Mouse (Mus musculus) Muller cell, postnatal 12 days (primary cell): ENCODE measurements around the gene Prss36.

ENCODE experiments used
- DNase-seq: peaks from one replicate; pipeline ENCODE4 v3.0.0-alpha.2; 2015; ENCODE audit errors: inconsistent ontology term

The Prss36 gene

DNA sequence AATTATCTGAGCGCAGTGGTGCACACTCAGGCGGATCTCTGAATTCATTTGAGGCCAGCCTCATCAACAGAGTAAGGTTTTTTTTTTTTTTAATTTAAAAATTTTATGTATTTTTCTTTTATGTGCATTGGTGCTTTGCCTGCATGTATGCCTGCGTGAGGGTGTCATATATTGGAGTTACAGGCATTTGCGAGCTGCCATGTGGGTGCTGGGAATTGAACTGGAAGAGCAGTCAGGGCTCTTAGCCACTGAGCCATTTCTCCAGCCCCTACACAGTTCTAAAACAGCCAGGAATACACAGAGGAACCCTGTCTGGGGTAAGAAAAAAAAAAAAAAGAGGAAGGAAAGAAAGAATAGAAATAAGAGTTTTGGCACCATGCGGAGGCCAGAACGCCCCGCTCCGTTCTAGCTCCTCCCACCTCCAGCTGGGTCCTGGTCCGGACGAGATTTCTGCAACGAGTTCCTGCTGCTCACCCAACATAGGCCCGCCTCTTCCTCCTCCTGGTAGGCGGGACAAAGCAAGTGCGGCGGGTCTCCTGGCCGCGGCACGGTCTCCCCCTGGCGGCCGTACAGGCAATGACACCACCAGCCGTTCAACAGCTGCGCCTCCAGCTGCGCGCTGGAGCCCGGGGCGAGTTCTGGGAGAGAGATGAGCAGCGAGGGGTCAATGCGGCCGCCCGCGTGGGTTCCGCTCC, 11.3 kb downstream of the Prss36 start:
- DNase-seq = peak; percentile 93

GRCm38 (mm10) chr7:127934075-127934474, 12.4 kb downstream of the Prss36 start:
- DNase-seq = no peak

GRCm38 (mm10) chr7:127932273-127933031, 14.1 kb downstream of the Prss36 start:
- DNase-seq = peak; percentile 40

DNA sequence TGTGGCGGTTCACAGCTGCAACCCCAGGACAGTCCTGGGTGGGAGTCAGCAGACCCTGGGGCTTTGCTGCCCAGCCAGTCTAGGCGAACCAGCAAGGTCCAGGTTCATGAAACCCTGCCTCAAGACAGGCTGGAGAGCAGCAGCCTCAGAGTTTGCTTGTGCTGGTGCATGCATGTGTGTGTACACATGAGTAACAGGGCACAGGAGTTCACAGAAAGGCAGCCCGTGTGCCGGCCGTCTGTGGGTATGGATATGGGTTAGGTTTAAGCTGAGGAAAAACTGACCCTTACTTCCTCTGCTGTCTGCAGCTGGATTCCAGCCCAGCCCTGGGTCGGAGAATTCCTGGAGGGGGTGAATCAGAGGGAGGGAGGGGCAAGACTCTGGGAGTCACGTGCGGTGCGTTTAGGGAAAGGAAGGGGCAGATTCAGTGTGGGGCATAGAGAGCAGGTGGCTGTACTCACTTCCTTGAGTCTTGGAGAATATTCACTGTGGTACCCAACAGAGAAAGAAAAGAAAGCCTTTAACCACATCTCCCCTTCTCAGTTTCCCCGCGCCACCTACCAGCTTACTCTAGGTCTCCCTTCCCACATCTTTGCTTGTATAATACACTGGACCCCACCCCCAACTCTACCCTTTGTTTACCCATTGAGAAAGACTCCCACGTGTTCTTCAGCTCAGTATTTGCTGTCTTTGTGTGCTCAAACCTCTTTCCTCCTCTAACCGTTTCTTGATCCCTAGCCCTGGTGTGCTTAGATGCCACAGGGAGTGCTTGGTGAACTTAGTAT, 15.0 kb downstream of the Prss36 start:
- peak; percentile 41 for DNase-seq

GRCm38 (mm10) chr7:127930636-127931035, 15.9 kb downstream of the Prss36 start:
- DNase-seq = no peak

- no peak for DNase-seq
These were observed 16.6 kb downstream of the Prss36 start, which contains the start of gene Prss8 for GRCm38 (mm10) chr7:127929923-127930322. Gene Prss8 (minus strand): TSS chr7:127930104.

DNA sequence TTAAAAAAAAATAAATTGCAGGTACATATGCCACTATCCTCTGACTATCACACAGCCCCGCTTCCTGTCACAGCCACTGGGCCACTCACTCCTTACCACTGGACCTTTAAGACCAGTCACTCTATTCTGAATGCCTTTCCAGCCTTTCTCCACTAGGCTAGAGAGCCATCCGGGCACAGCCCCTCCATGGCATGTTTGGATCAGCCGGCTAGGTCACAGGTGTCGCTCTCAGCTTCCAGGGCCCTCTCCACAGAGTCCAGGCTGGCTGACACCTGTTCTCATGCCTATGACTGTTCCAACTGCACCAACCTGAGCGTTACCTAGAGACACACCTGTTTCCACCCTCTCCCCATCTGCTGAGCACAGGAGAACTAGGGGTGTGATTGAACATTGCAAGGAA, 17.9 kb downstream of the Prss36 start:
- DNase-seq = no peak

GRCm38 (mm10) chr7:127927726-127928125, 18.8 kb downstream of the Prss36 start:
- no peak for DNase-seq

DNA sequence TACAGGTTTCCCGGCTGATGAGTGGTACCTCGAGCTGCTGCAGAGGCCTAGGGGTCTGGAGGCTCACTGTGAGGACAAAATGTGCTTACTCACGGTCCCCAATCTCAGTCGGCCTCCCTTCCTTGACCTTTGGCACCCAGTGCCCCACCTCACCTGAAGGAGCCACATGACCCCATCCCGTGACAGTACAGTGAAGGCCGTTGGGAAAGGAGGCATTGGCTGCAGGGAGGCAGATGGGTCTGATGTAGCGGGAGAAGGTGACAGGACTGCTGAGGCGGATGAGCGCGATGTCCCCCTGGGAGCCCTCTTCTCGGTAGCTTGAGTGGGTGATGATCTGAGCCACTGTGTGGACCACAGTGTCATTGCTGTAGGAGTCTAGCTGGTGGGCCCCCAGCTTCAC, 19.7 kb downstream of the Prss36 start:
- no peak for DNase-seq

DNA sequence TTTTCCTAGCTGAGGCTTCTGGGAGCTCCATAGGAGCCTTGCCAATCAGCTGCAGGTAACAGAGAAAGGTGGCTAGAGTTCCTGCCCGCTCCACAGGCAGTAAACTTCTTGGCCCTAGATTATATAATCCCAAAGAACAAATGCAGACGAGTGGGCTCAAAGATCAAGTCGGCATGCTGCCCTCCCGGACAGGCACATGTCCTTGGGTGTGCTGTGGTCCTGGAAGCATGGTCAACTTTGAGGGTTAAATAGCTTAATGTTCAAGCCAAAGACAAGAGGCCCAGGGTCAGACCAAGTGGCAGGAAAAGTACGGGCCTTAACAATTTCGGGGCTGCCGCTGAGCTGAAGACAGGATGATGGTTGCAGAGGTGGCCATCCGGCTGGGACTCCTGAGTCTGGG, 20.5 kb downstream of the Prss36 start:
- DNase-seq = no peak

DNA sequence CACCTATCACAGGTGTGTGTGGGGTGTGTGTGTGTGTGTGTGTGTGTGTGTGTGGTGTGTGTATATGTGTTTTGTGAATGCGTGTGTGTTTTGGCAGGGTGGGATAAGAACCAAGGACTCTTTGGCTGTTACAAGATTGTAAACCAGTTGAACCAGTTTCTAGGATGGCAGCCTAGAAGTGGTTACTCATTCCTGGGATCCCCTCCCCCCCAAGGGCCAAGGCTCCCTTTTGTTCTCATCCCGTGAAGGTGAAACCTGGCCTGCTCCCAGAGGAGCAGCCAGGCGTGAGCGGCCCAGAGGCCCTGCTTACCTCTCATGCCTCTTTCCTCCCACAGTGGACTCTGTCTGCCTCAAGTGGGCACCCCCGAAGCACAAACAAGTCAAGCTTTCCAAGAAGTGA, 21.3 kb downstream of the Prss36 start:
- no peak for DNase-seq

- no peak for DNase-seq
These were observed 22.8 kb downstream of the Prss36 start for GRCm38 (mm10) chr7:127923714-127924113.

DNA sequence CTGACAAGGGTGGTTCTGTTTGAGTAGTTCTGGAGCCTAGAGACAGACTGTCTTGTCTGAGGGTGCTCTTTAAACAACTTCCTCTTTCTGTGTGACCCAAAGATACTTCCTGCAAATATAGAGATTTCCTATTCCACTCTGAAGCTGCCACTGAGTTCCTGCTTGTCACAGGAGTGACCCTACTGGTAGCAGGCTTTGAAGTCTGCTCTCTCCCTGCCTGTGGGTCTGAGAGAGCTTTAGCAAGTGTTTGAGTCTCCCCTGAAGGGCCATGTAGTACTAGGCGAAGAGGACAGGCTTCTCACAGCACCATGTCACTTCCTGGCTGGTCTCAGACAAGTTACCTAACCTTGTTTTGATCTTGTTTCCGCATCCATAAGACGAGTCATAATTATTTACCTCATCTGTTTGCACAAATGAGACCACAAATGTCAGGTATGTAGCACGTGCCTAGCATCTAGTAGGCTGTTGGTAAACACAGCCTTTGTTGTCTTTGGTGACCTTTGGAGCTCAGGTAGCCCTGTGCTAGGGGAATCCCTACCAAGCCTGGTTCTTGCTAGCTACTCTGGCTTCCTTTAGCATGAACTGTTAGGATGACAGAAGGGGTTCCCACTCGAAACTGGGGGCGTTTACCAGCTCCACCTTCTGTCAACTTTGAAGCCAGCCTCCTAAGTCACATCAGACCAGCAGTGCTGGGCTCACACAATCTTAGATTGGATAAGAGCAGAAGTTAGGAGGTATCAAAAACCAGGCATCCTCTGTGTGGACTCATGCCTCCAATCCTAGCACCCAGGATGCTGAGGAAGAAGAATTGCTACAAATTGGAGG, 23.9 kb downstream of the Prss36 start:
- DNase-seq = no peak

GRCm38 (mm10) chr7:127921516-127921915, 25.0 kb downstream of the Prss36 start:
- no peak for DNase-seq

- no peak for DNase-seq
These were observed 27.2 kb downstream of the Prss36 start for GRCm38 (mm10) chr7:127919290-127919689.

DNA sequence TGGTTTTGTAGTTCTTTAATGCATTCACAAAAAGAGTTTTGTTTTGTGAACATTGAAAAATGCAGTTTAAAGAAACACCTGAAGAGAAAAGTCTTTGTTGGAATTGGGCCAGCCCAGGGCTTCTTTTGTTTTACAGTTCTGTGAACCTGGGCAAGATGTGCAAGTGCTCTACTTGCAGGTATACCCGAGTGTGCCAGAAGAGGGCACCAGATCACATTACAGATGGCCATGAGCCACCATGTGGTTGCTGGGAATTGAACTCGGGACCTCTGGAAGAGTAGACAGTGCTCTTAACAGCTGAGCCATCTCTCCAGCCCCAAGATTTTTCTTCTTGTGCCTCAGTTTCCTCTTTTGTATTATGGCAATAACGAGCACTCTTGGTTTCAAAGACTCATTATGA, 28.3 kb downstream of the Prss36 start:
- no peak for DNase-seq

GRCm38 (mm10) chr7:127915293-127915692, 31.2 kb downstream of the Prss36 start:
- DNase-seq = no peak

GRCm38 (mm10) chr7:127912938-127913337, 33.6 kb downstream of the Prss36 start:
- no peak for DNase-seq

DNA sequence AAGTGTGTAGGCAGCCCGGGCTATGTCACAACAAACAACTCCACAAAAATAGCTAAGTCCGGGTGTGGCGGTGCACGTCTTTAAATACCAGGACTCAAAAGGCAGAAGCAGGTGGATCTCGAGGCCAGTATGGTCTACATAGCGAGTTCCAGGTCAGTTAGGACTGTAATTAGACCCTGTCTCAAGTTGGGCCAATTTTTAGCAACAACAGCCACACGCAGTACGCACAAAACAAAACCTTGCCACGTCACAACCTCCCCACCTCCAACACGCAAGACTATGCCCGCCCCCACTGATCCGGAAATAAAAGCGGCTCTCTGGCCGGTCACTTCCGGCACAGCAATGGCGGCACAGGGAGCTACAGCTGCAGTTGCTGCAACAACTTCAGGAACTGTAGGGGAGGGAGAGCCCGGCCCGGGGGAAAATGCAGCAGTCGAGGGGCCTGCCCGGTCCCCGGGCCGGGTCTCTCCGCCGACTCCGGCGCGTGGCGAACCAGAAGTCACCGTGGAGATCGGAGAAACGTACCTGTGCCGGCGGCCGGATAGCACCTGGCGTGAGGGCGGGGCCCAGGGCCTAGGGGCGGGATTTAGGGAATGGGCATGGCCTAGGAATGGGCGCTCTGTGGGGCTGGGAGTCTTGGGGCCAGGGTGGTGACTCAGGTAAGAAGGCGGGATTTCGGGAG, 34.2 kb downstream of the Prss36 start, which contains the start of gene Kat8:
Gene Kat8, plus strand, starts transcription at position 327 of the 682 bp plus-strand sequence.
- peak; percentile 89 for DNase-seq

DNA sequence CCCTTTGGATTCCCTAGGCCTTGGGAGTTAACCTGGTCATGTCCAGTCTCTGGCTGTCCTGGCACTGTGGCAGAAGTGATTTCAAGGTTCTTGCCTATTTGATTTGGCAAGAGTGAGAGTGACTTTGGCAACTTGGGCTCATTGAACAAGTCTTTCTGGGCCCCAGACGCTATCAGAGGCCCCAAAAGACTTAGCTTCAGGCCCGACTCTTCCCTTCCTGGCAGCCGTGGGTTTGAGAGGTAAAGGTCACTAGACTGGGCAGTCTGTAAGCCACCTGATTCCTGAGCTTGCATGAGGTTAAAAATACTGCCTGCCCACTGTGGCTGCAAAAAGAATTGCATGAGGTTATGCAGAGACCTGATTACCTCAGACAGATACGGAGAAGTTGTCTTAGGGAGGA, 37.9 kb downstream of the Prss36 start:
- no peak for DNase-seq

GRCm38 (mm10) chr7:127907939-127908338, 38.6 kb downstream of the Prss36 start:
- DNase-seq = no peak
